Mouse (Mus musculus): ENCODE results near the gene Psma1.

Gene Psma1

DNA sequence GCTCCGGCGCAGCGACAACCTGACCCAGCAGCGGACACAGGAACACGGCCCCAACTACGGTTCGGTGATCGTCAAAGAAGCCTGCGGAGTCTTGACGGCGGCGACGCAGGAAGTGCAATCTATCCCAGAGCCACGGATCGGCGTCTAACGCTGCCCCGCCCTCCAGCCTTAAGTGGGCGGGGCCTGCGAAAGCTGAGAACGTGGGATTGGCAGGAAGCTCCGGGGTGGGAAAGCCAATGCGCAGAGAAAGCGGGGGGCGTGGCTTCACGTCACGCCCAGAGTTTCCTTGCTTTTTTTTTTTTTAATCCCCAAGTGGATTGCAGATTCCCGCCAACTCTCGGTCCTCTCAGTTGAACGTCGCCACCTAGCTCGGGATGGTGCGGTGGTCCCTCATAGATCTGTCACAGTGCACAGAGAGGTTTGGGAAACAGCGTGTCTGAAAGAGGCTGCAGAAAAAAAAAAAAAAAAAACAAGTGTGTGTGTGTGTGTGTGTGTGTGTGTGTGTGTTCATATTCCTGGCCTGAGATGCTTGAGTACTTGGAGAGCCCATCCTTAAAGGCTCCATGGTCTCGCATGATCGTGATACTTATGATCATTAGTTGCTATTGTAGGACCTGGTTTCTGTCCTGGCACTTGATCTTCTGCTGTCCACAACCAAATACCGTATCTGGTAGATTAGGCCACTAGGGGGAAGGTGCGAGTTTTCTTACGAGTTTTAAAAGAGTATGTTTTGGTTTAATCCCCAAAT is at the start of gene Psma1:
Gene Psma1 (minus strand): TSS at position 114 of the 748 bp plus-strand sequence.
- DNase-seq, result peak; percentile 96

DNA sequence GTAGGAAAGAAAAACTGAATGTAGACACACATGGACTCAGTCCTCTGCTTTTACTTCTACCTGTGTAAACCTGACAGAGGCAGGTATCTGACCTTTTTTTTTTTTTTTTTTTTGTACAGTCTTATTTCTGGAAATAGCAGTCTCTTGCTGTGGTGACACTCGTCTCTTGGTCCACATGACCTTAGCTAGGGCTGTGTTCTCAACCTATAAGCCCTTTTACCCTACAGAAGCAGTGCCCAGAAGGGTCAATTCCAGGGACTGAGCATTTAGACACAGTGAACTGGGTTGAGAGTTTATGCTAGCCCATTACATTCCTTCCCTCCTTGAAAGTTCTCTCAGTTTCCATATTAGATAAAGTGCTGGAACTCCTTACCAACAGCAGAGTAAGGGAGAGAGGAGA is 47.6 kb upstream of the Psma1 start:
- no peak for DNase-seq

DNA sequence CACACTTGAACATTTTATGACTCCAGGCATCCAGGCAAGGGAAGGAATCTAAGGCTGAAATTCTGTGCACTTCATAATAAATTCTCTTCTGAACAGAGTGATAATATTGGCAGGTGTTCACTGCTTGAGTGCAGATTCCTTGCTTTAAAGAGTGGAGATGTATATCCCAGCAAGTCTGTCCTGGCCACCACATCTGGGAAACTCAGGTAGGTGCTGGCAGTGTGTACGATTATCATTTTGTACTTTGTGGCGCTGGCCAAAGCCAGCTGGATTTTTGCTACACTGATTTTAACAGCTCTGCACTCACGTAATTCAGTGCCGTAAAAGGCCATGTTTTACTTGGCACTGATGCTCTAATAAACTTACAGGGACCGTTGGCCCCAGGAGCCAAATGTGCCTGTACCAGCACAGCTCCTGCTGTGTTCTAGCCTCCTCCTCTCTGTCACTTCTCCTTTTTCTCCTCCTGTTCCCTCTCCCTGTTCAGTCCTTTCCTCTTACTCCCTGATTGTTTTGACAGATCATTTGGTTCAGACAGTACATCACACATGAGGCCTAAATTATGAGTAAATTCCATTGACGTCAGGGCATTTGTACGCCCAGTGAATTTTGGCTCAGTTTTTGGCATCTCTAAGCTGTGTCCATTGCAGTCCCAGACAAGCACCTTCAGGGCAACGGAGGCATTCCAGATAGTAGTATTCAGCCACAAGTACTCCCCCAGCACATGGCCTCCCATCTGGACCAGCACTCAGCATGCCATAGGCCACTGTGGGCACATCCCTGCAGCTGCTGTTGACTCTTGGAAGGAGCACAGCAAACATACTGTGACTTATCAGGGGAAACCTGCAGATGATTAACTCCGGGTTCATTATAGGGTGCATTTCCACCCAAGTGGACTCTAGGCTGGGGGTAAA is 46.9 kb upstream of the Psma1 start:
- DNase-seq, result no peak

DNA sequence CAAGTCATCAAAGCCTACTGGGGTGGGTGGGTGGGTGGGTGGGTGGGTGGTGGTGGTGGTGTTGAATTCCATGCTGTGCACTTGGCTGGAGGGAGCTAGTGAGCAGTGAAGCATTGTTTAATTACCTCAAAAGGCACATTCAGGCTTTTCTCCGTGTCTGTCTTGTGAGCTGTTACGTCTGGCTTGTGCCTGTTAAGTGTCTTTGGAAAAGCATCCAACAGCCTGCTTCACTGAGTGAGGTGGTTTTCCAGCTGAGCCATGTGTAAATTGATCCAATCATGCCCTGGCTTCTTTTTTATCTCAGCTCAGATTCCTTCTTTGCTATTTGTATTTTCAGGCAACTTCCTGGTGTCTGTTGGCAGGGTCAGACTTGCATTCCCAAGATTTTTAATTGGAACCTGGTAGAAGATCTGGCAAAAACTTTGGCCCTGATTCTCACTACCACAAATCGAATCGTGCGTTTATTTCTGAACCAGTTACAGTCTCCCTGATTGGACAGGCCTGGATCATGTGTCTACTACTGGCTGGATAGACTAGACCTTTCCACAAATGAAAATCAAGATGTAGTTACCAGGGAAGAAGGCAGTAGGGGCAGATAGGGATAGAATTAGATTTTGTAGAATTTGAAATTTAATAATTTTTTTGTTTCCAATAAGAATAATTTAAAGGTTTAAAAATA is 45.9 kb upstream of the Psma1 start:
- DNase-seq, result no peak

DNA sequence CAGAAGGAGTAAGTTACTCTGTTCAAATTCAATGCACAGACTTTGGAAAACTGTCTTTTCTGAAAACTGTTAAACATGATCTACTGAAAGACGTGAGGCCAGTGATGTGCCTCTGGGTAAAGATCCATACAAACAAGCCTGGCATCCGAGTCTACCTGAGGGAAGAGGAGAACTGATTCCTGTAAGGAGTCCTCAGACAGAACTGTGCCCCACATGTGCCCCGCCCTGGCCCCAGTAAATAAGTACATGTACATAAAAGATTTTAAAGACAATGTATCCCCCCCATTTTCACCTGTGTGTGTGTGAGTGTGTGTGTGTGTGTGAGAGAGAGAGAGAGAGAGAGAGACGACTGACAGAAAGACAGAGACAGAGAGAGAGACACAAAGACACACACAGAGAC is 42.0 kb upstream of the Psma1 start:
- DNase-seq, result no peak

DNA sequence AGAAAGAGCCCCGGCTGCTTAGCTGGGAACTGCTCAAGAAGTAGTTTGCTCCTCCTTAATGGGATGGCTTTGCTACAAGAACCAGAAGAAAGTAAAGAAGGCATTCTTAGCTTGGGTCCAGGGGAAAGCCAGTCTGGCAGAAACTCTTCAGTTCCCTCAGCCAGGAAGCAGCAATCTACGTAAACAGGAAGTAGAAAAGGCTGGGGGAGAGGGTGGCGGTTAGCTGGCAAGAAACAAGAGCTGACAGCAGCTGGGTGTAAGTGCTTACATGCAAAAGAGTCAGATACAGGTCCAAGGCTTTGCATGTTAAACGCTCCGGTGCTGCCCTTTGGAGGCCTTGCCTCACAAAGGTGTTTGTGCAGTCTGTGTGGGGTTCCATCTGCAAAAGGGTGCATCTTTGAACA is 41.5 kb upstream of the Psma1 start:
- DNase-seq, result no peak

DNA sequence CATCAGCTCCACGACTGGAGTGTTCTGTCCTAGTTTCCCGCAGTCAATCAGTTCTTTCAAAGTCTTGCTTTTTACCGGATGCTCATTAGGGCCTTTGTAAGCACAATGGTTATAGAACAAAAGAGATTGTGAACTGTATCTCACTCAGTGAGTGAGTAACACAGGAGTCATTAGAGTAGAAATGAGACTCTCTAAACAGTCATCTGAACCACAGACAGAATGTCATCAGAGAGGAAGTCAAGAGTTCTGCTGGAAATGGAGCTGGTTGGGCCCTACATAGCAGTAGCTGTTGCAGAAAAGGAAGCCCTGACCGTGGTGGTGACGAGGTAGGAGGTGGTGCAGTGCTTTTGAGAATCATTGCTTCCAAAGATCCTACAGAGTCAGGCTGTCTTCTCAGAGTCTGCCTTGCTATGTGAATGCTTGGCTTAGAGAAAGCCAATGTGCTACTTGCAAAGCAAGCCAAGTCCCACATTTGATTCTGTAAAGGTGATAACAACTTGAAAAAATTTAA is 40.5 kb upstream of the Psma1 start:
- DNase-seq, result no peak

DNA sequence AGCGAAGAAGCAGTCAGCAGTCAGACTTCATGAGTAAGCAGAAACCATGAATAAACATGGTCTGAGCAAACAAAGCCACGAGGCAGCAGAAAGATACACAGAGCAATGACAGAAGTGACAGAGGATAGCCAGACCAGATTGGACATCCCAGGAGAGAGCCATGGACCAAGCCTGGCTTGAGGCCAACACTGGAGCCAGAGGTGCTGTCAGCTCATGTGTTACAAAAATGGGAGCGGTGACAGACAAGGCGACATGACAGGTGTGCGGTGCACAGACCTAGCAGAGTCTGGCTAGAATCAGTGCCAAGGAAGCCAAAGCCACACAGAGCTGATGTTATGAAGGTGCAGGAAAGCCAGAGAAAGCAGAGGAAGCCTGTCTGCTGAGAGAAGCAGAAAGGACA is 35.3 kb upstream of the Psma1 start:
- DNase-seq, result no peak

DNA sequence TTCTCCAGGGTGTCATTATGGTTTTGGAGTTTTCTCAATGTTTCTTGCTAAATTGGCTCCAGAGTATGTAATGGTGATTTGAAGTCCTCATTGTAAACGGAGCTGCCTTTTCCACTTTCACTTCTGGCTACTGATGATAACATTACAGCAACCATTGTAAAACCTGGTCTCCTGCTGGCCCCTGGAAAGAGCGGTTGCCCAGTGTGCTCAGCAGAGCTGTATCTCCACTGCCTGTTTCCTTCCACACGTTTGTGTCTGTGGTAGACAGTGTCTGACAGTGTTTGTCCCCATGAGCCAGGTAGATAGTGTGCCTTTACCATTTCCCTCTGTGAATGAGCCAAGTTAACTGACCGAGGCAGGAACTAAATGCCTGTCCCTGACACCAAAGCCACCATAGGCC is 33.1 kb upstream of the Psma1 start:
- DNase-seq, result no peak

DNA sequence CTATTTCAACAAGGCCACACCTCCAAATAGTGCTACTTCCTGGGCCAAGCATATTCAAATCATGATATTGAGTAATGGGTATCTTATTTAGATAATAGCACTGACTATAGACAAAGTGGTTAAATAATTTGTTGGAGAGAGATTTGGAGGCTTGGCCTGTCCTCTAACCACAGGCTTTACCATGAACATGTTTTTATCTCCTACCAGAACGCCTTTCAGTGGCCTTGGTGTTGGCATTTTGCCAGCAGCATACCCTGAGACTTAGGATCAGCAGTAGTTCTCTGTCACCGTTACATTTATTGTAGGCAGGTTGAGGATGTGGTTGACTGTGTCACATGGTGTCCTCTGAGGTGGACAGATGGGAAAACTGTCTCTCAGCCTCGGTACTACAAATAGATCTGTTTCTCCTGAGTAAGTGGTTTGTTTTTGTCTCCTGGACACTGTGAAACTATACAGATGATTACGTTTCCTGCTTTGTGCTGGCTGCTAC is 25.4 kb upstream of the Psma1 start:
- no peak for DNase-seq

DNA sequence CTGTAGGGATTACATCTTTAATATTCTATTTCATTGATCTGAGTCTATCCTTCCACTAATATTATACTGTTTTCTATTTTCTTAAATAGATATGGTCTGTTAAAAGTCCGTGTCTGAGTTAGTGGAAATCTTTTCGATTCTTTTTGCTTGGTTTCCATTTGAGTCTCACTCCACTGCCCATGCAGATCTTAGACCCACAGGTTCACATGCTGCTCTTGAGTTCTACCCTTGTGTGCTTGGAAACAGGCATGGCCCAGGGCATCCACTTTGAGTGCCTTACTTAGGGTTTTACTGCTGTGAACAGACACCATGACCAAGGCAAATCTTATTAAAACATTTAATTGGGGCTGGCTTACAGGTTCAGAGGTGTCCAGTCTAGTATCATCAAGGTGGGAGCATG is 24.9 kb upstream of the Psma1 start:
- no peak for DNase-seq

DNA sequence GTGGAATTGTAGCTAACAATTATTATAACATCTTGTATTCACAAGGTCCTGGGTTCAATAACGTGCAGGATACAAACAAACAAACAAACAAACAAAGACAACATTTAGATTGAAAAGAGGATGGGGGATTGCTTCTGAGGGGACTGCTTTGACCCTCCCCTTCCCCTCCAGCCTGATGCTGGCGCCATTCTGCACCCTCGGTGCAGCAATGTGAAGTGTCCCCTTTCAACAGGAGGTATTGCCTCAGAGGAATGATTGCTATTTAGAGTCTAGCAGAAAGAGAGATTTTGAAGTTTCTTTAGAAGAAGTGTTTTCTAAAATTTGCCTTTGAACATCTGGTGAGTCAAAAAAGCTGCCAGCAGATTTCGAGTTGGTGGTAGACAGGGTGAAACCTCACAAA is 23.3 kb upstream of the Psma1 start:
- DNase-seq, result no peak

DNA sequence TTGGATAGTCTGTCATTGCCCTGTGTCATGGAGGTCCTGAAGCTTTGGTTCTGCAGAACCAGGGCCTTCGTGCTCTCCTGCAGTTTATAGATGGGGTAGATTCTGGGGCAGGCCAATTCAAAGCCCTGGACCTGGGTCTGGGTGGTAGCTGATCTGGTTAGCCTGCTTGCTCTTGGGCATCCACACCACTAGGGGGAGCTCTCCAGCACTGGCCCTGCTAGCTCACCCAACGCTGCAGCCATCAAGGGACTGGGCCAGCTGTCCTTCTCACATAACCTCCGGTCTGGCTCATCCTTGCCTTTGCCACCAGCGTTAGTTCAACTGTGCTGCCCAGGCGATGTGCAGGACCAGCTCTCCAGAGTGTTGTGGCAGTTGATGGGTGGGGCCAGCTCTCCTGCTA is 18.8 kb upstream of the Psma1 start:
- no peak for DNase-seq

DNA sequence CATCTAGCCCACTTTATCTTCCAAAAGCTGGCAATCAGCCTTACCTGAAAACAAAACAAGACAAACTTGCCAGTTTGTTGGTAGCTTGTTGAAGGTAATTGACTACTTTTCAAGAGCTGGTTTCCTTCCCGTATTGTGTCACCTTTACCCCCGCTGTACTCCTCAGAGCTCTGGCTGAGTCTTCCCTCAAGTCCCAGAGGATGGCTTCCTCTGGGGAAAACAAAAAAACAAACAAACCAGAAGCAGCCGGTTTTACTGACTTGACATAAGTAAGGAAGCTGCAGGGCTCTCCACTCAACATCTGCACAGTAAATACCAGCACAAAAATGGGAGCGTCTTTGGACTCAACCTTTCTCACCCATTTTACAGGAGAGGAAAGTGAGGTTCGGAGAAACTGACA is 18.0 kb upstream of the Psma1 start:
- DNase-seq, result no peak

DNA sequence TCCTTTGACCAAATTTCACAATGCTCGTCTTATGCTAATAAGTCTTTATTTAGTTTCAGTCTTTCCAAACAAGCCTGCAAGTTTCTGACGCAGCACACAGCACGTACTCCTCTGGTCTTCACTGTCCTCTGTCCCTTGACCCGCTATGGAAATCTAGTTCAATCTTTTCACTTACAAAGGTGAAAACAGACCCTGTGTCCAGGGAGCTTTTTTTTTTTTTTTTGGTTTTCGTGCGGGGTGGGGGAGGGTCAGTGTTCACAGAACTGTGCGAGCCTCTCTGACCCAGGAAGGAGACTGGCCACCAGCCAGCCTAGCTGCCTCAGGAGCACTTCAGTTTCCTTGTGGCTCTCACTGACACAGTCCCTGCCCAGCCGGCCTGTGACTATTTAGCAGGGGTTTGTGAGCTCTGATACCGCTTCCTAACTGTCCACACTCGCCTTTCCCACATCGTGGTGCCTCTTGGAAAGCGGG is 16.6 kb upstream of the Psma1 start:
- DNase-seq, result peak; percentile 78

DNA sequence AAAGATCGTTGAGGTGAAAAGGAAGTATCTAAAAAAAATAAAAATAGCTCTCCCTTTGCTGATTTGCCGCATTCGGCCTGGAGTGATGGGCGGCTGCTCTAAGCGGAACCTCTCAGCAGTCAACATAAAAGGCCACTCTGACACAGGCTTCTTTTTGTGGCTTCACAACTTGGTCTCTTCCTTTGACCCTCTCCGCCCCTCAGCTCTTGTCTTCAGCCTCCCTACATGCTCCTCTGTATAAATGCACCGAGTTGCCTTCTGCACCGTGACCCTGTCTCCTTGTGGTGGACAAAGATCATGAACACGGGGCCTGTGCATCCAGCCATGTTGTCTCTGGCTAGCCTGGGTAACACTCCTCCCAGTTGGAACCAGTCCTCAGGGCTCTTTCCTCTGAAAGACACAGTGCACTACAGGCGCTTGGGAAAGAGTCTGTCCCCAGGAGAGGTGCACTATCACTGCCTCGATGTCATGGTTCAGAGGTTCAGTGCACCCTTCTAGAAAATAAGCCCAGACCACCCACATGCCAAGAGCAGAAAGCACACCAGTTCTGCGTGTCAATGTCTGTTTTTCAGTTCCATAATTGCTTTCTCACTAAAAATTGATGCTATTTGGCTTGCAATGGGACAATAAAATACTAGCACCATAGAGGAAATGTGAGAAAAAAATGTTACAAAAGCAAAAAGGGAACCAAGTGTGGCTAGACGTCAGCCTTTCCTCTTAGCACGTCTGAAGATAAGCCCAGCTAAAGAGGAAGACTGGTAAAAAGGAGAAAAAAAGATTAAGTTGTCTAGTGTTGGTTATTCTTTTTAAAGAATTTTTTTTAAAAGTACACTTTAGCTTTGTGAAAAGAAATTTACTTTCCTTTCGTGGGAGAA is 15.8 kb upstream of the Psma1 start:
- peak; percentile 36 for DNase-seq

DNA sequence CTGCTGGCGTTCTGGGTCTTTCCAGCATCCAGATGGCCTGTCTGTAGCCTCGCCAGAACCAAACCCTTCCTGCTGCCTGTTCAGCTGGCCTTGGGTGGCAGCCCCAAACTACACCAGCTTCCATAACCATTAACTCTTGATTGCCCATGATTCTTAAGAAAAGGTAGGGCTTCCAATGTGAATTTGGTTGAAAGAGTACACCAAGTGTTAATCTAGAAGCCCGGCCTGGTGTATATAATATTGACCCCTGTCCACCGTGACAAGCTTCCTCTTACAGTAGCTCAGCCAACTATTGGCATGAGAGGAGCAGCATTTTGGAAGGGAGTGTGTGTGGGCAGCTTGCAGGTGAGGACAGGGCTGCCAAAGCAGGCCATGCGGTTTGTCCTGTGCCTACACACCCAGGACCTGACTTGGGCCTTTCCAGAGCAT is 14.2 kb upstream of the Psma1 start:
- DNase-seq, result peak; percentile 83

DNA sequence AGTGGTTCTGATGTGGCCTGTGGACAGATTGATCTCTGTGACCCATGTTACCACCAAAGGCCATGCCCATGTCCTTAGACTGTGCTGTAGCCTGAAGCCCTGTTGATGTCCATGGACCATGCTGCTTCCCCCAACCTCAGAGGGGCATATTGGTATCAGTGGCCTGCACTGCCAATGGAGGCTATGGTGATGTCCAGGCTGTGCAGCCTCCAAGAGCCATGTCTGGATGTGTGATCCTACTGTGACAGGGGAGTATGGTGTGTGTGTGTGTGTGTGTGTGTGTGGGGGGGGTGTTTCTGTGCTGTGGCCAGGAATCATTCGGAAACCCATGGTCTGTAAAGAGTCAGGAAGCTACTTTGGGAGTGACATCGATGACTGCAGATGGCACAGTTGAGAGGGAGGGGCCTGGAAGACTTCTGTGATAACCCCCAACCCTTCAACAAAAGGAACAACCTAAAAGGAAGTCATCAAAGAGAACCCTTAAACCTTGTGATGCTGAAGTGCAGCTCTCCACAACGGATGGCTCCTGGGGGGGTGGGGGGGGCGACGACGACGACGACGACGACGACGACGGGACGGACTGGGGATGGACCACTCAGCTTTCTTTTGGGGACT is 8.5 kb upstream of the Psma1 start:
- no peak for DNase-seq

DNA sequence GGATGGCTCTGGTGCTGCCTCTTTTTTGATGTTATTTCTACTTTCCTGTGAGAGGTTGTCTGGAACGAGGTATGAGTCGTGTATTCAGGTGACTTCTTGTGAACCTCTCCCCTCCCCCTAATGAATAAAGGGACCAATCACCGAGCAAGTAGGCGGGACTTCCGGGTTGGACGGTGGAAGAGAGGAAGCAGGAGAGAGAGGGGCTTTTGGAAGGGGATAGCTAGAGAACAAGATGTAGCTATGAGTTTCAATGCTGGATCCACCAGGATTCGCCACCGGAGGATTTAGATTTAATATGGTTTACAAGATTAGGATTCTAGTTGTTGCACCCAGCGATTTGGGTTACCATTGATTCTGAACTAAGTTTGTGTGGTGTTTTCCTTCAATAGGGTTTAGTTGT is 7.1 kb upstream of the Psma1 start:
- DNase-seq, result no peak

DNA sequence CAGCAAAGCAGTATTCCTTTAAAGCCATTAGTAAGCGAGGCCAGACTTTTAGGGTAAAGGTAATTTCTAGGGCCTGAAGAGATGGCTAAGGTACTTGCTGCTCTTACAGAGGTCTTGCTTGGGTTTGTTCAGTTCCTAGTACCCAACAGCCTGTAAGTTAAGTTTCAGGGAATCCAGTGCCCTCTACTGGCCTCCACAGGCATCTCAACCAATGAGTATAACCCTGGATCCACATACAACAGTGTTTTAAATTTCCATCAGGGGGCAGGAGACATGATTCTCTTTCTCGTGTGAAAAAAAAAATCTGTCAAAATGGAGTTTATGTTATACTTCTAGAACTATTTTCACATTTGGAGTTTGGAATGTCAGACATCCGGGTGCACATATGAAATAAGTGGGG is 5.8 kb upstream of the Psma1 start:
- DNase-seq, result no peak

DNA sequence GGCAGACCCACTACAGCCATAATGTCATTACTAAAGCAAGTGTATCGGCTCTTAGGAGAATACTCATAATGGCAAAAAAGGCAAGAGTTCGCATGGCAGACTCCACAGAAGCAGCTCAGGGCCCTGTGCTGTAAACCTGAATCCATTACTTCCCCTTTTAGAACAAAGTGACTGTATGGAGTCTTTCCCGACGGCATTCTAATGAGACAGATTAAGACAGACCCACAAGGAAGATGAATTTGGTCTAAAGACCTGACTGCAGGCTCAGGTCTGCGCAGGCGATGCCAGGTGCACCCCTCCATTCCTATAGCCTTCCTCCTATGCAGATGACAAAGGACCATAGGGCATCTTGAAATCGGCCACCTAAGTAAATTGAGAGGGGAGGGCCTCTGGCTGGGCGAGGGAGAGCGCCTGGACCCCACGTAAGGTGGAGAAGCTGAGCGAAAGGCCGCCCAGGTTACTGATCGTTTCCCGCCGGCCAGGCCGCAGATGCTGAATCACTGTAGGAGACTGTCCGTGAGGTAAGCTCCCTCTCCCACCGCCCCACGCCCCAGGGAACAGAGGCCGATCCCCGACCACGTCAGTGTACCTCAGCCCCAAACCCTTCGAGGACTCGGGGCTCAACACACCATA is 430 bp downstream of the Psma1 start:
- no peak for DNase-seq

Measured in cerebellum, adult 11 months (tissue).